Mouse (Mus musculus) urinary bladder, postnatal 25 days (tissue): Measurements from ENCODE around the gene Snx18.
A peak's percentile ranks its signal among the peaks of the same experiment; 100 is the strongest.

Source experiments
- DNase-seq: peaks from one replicate; pipeline ENCODE4 v3.0.0; 2022; ENCODE audit warnings: low spot score

Gene Snx18

GRCm38 (mm10) chr13:113597616-113598015 is 20.7 kb downstream of the Snx18 start:
- DNase-seq, result no peak

GRCm38 (mm10) chr13:113596821-113597541 is 21.4 kb downstream of the Snx18 start:
- DNase-seq, result peak; percentile 8

- DNase-seq, result peak; percentile 8
Measured at GRCm38 (mm10) chr13:113595987-113596386, 22.4 kb downstream of the Snx18 start.

- DNase-seq, result no peak
Measured at GRCm38 (mm10) chr13:113595219-113595618, 23.1 kb downstream of the Snx18 start.

GRCm38 (mm10) chr13:113594361-113594760 is 24.0 kb downstream of the Snx18 start:
- no peak for DNase-seq

- DNase-seq, result no peak
Measured at GRCm38 (mm10) chr13:113593711-113594110, 24.7 kb downstream of the Snx18 start.

GRCm38 (mm10) chr13:113592703-113593200 is 25.6 kb downstream of the Snx18 start:
- peak; percentile 7 for DNase-seq

GRCm38 (mm10) chr13:113591336-113591735 is 27.0 kb downstream of the Snx18 start:
- no peak for DNase-seq

- DNase-seq, result no peak
Measured at GRCm38 (mm10) chr13:113590216-113590615, 28.1 kb downstream of the Snx18 start.

GRCm38 (mm10) chr13:113589499-113589898 is 28.9 kb downstream of the Snx18 start:
- no peak for DNase-seq

GRCm38 (mm10) chr13:113587200-113587936 is 31.0 kb downstream of the Snx18 start:
- DNase-seq, result no peak

- DNase-seq, result no peak
Measured at GRCm38 (mm10) chr13:113585606-113586005, 32.8 kb downstream of the Snx18 start.

GRCm38 (mm10) chr13:113584431-113584830 is 33.9 kb downstream of the Snx18 start:
- DNase-seq, result no peak

GRCm38 (mm10) chr13:113583563-113583962 is 34.8 kb downstream of the Snx18 start:
- DNase-seq, result no peak

GRCm38 (mm10) chr13:113582024-113582423 is 36.3 kb downstream of the Snx18 start:
- no peak for DNase-seq

GRCm38 (mm10) chr13:113581436-113581835 is 36.9 kb downstream of the Snx18 start:
- DNase-seq, result no peak

GRCm38 (mm10) chr13:113580400-113580790 is 38.0 kb downstream of the Snx18 start:
- DNase-seq, result no peak

- DNase-seq, result no peak
Measured at GRCm38 (mm10) chr13:113579788-113580399, 38.5 kb downstream of the Snx18 start.

- DNase-seq, result no peak
Measured at GRCm38 (mm10) chr13:113574232-113574631, 44.1 kb downstream of the Snx18 start.

GRCm38 (mm10) chr13:113573377-113573776 is 45.0 kb downstream of the Snx18 start:
- DNase-seq, result no peak

- no peak for DNase-seq
Measured at GRCm38 (mm10) chr13:113572046-113572686, 46.2 kb downstream of the Snx18 start.

GRCm38 (mm10) chr13:113569526-113569925 is 48.8 kb downstream of the Snx18 start:
- no peak for DNase-seq
